Comparison of ENCODE assay signal across 11 mouse cellular contexts in the genomic region with DNA sequence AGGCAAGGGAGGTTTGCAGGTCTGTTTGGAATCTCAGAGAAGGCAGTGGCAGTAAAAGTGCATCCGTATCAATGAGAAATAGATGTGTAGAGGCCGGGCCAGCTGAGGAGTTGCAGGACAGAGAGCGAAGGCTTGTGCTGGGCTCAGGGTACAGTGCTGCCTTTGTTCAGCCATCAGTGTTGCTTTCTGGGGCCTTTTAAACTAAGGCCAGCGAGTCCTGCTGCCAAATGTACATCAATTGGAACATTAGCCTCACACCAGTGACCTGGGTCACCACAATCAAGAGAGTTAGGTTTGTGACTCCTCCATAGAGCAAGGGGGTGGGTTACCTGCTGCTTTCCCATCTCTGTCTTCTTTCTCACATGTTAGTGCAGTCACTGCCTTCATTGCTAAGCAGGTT. TPM values are rescaled to one million over a fixed set of nuclear protein-coding genes. Genes with fewer than 3 reads are reported as not detected.
DNase-seq lines count a peak whose midpoint lies in the region; ATAC-seq and TF ChIP-seq lines count a peak whose summit lies in the region.
"Had no signal": no experiment of that assay in that cellular context is flagged by ENCODE, and none has a peak within 500 bp of the region (broad histone marks: within the 10 kb centered on the region; RNA-seq: fewer than 3 reads in every experiment).

No protein-coding gene starts in this region.

- H3K4me1 ChIP-seq in forebrain, postnatal 0 days (ENCODE audit: insufficient read depth), result no peaks in the 10 kb centered on the region
- H3K4me1 ChIP-seq in forebrain, embryonic 13.5 days, result peaks cover 20% of the 10 kb centered on the region
- peaks cover 49% of the 10 kb centered on the region for H3K4me1 ChIP-seq in kidney, postnatal 0 days (replicated peaks; ENCODE audit: insufficient read depth, low read length)
- peaks cover 48% of the 10 kb centered on the region for H3K4me1 ChIP-seq in kidney, embryonic 14.5 days (ENCODE audit: control insufficient read depth, insufficient read depth, low read length)
- H3K4me1 ChIP-seq in intestine, embryonic 16.5 days (ENCODE audit: control insufficient read depth, insufficient read depth, low read length), result peaks cover 56% of the 10 kb centered on the region

- 57% methylated on average over 4 of the region's 4 CpGs for WGBS in forebrain, postnatal 0 days
- WGBS in forebrain, embryonic 13.5 days, result 55% methylated on average over 4 of the region's 4 CpGs
- WGBS in kidney, postnatal 0 days, result 67% methylated on average over 4 of the region's 4 CpGs
- WGBS in kidney, embryonic 14.5 days, result 68% methylated on average over 4 of the region's 4 CpGs
- 65% methylated on average over 4 of the region's 4 CpGs for WGBS in intestine, embryonic 16.5 days

- peaks cover 6% of the 10 kb centered on the region; the same call in 1 of the 2 replicates for H3K36me3 ChIP-seq in forebrain, postnatal 0 days (ENCODE audit: insufficient read depth)
- no peaks in the 10 kb centered on the region for H3K36me3 ChIP-seq in forebrain, embryonic 13.5 days (ENCODE audit: poor library complexity, severe bottlenecking)
- no peaks in the 10 kb centered on the region for H3K36me3 ChIP-seq in kidney, postnatal 0 days (ENCODE audit: insufficient read depth, low read length)
- H3K36me3 ChIP-seq in kidney, embryonic 14.5 days (ENCODE audit: control insufficient read depth, insufficient read depth, low read length), result no peaks in the 10 kb centered on the region
- no peaks in the 10 kb centered on the region for H3K36me3 ChIP-seq in intestine, embryonic 16.5 days (ENCODE audit: control insufficient read depth, insufficient read depth, low read length)

- no peak for DNase-seq in forebrain, postnatal 0 days
- no peak for DNase-seq in kidney, postnatal 0 days (ENCODE audit: low spot score)
- DNase-seq in brain, adult 2 months (ENCODE audit: low read depth, low spot score), result peak; percentile 85
- no peak for DNase-seq in adrenal gland, postnatal 10 days
- no peak for DNase-seq in left cerebral cortex, postnatal 25 days (ENCODE audit: low spot score in 2 of 2)

- no peaks in the 10 kb centered on the region for H3K27me3 ChIP-seq in forebrain, postnatal 0 days (ENCODE audit: insufficient read depth, low read length)
- no peaks in the 10 kb centered on the region for H3K27me3 ChIP-seq in forebrain, embryonic 13.5 days
- H3K27me3 ChIP-seq in kidney, postnatal 0 days (ENCODE audit: insufficient read depth, low read length), result no peaks in the 10 kb centered on the region
- H3K27me3 ChIP-seq in kidney, embryonic 14.5 days (ENCODE audit: control insufficient read depth, insufficient read depth, low read length), result no peaks in the 10 kb centered on the region
- H3K27me3 ChIP-seq in intestine, embryonic 16.5 days (replicated peaks; ENCODE audit: control insufficient read depth, insufficient read depth, low read length), result no peaks in the 10 kb centered on the region

- H3K27ac ChIP-seq in forebrain, postnatal 0 days (ENCODE audit: low read depth, low read length), result no peak overlapping the region
- no peak overlapping the region for H3K27ac ChIP-seq in forebrain, embryonic 13.5 days
- peak overlapping the region; percentile 66; the same call in 1 of the 2 replicates for H3K27ac ChIP-seq in kidney, postnatal 0 days
- H3K27ac ChIP-seq in kidney, embryonic 14.5 days (ENCODE audit: low read depth, low read length), result no peak overlapping the region
- 0 out of 2 replicates have a peak overlapping the region, but pooled peaks have one; percentile 21 for H3K27ac ChIP-seq in intestine, embryonic 16.5 days (ENCODE audit: low read length)

- intact Hi-C loops in left cerebral cortex, postnatal 25 days (cut with DNase I), result no loop called here

- no peak overlapping the region for H3K9ac ChIP-seq in forebrain, postnatal 0 days
- H3K9ac ChIP-seq in forebrain, embryonic 13.5 days, result no peak overlapping the region; the same call in 1 of the 2 replicates
- no peak overlapping the region for H3K9ac ChIP-seq in kidney, postnatal 0 days (ENCODE audit: low read depth, low read length)
- H3K9ac ChIP-seq in kidney, embryonic 14.5 days (ENCODE audit: low read depth, low read length), result no peak overlapping the region
- no peak overlapping the region for H3K9ac ChIP-seq in intestine, embryonic 16.5 days (ENCODE audit: low read depth, low read length)

- TF ChIP-seq CTCF in forebrain, postnatal 0 days (IDR thresholded peaks at IDR 0.05; ENCODE audit: low read depth), result no peak
- TF ChIP-seq CTCF in kidney, postnatal 0 days (IDR thresholded peaks at IDR 0.05; ENCODE audit: low read depth), result no peak

- H3K9me3 ChIP-seq in forebrain, postnatal 0 days (ENCODE audit: low read length), result no peaks in the 10 kb centered on the region
- H3K9me3 ChIP-seq in forebrain, embryonic 13.5 days (replicated peaks), result no peaks in the 10 kb centered on the region
- no peaks in the 10 kb centered on the region for H3K9me3 ChIP-seq in kidney, postnatal 0 days (replicated peaks; ENCODE audit: low read length)
- no peaks in the 10 kb centered on the region for H3K9me3 ChIP-seq in kidney, embryonic 14.5 days (ENCODE audit: control insufficient read depth, low read length)
- H3K9me3 ChIP-seq in intestine, embryonic 16.5 days (ENCODE audit: control insufficient read depth, low read length), result no peaks in the 10 kb centered on the region

- H3K4me2 ChIP-seq in forebrain, postnatal 0 days (ENCODE audit: low read depth), result no peak overlapping the region
- no peak overlapping the region for H3K4me2 ChIP-seq in forebrain, embryonic 13.5 days
- no peak overlapping the region for H3K4me2 ChIP-seq in kidney, postnatal 0 days (ENCODE audit: low read length)
- no peak overlapping the region for H3K4me2 ChIP-seq in kidney, embryonic 14.5 days (replicated peaks; ENCODE audit: low read depth, low read length)
- no peak overlapping the region for H3K4me2 ChIP-seq in intestine, embryonic 16.5 days (ENCODE audit: low read depth, low read length)

- peak; percentile 55 for ATAC-seq in forebrain, postnatal 0 days
- ATAC-seq in forebrain, embryonic 13.5 days, result no peak
- ATAC-seq in kidney, postnatal 0 days (replicated peaks; ENCODE audit: low FRiP score, low read depth), result no peak
- ATAC-seq in kidney, embryonic 14.5 days (ENCODE audit: low FRiP score, low TSS enrichment), result no peak
- no peak for ATAC-seq in intestine, embryonic 16.5 days

- no peak overlapping the region for H3K4me3 ChIP-seq in forebrain, postnatal 0 days (ENCODE audit: low read depth, low read length)
- H3K4me3 ChIP-seq in forebrain, embryonic 13.5 days, result no peak overlapping the region
- no peak overlapping the region for H3K4me3 ChIP-seq in kidney, postnatal 0 days (replicated peaks; ENCODE audit: low read depth, low read length)
- no peak overlapping the region for H3K4me3 ChIP-seq in kidney, embryonic 14.5 days (ENCODE audit: low read length)
- H3K4me3 ChIP-seq in intestine, embryonic 16.5 days (ENCODE audit: low read length), result no peak overlapping the region

RNA-seq across cellular contexts. Expression of a gene that starts 16.2 kb away (rescaled TPM):
- total RNA-seq in forebrain, postnatal 0 days (2014; rRNA removed), result 116 and 148 TPM in 2 replicates
- polyA plus RNA-seq in forebrain, postnatal 0 days (2015; fragmentation: Nextera tagmentation; extraction: Ambion mirVana), result 73.2 and 75.8 TPM in 2 replicates
- 38.9 and 42.5 TPM in 2 replicates for polyA plus RNA-seq in forebrain, embryonic 13.5 days (2015; fragmentation: Nextera tagmentation; extraction: Ambion mirVana)
- polyA plus RNA-seq in kidney, postnatal 0 days (2015; fragmentation: Nextera tagmentation; extraction: Ambion mirVana), result 9.6 and 9.7 TPM in 2 replicates
- polyA plus RNA-seq in kidney, embryonic 14.5 days (2014; fragmentation: Nextera tagmentation; extraction: Ambion mirVana), result 8.9 and 11.2 TPM in 2 replicates
- polyA plus RNA-seq in intestine, embryonic 16.5 days (2015; fragmentation: Nextera tagmentation; extraction: Ambion mirVana), result 11.8 and 13.0 TPM in 2 replicates
- total RNA-seq in adrenal gland, postnatal 10 days (2021), result 10 to 100 TPM; 29.9 to 32.1 TPM
- 100 to 1,000 TPM; 129 to 138 TPM for total RNA-seq in left cerebral cortex, postnatal 25 days (2021)

RNA-seq across cellular contexts. Expression of a gene that starts 30.9 kb away (rescaled TPM):
- total RNA-seq in forebrain, postnatal 0 days (2014; rRNA removed), result 0.15 and 1.3 TPM in 2 replicates
- 0.58 and 0.96 TPM in 2 replicates for polyA plus RNA-seq in forebrain, postnatal 0 days (2015; fragmentation: Nextera tagmentation; extraction: Ambion mirVana)
- 0.31 and 0.42 TPM in 2 replicates for polyA plus RNA-seq in forebrain, embryonic 13.5 days (2015; fragmentation: Nextera tagmentation; extraction: Ambion mirVana)
- polyA plus RNA-seq in kidney, postnatal 0 days (2015; fragmentation: Nextera tagmentation; extraction: Ambion mirVana), result 0.33 and 0.59 TPM in 2 replicates
- polyA plus RNA-seq in kidney, embryonic 14.5 days (2014; fragmentation: Nextera tagmentation; extraction: Ambion mirVana), result 0.24 and 0.38 TPM in 2 replicates
- 0.10 and 0.24 TPM in 2 replicates for polyA plus RNA-seq in intestine, embryonic 16.5 days (2015; fragmentation: Nextera tagmentation; extraction: Ambion mirVana)
- under 1 TPM; 0.27 to 0.97 TPM for total RNA-seq in adrenal gland, postnatal 10 days (2021)
- total RNA-seq in left cerebral cortex, postnatal 25 days (2021), result 1 to 10 TPM in 1 of 2 experiments, under 1 TPM in 1; 0.62 to 1.2 TPM
- total RNA-seq: megakaryocyte-erythroid progenitor cell, adult 5-6 weeks had no signal
- polyA plus RNA-seq: limb, embryonic 11.5 days; stomach, embryonic 16.5 days had no signal

RNA-seq across cellular contexts. Expression of a gene that starts 43.7 kb away (rescaled TPM):
- 101 and 124 TPM in 2 replicates for total RNA-seq in forebrain, postnatal 0 days (2014; rRNA removed)
- 14.8 and 15.4 TPM in 2 replicates for polyA plus RNA-seq in forebrain, postnatal 0 days (2015; fragmentation: Nextera tagmentation; extraction: Ambion mirVana)
- 6.0 and 6.3 TPM in 2 replicates for polyA plus RNA-seq in forebrain, embryonic 13.5 days (2015; fragmentation: Nextera tagmentation; extraction: Ambion mirVana)
- polyA plus RNA-seq in kidney, postnatal 0 days (2015; fragmentation: Nextera tagmentation; extraction: Ambion mirVana), result 7.8 and 9.1 TPM in 2 replicates
- polyA plus RNA-seq in kidney, embryonic 14.5 days (2014; fragmentation: Nextera tagmentation; extraction: Ambion mirVana), result 11.4 and 14.9 TPM in 2 replicates
- polyA plus RNA-seq in intestine, embryonic 16.5 days (2015; fragmentation: Nextera tagmentation; extraction: Ambion mirVana), result 1.7 and 2.2 TPM in 2 replicates
- 10 to 100 TPM; 55.3 to 58.2 TPM for total RNA-seq in adrenal gland, postnatal 10 days (2021)
- 10 to 100 TPM; 86.6 to 87.1 TPM for total RNA-seq in left cerebral cortex, postnatal 25 days (2021)

RNA-seq across cellular contexts. Expression of a gene that starts 56.4 kb away (rescaled TPM):
- total RNA-seq in forebrain, postnatal 0 days (2014; rRNA removed), result 0.19 TPM in 1 of 2 replicates, not detected in the other
- 3.2 and 4.6 TPM in 2 replicates for polyA plus RNA-seq in forebrain, postnatal 0 days (2015; fragmentation: Nextera tagmentation; extraction: Ambion mirVana)
- polyA plus RNA-seq in forebrain, embryonic 13.5 days (2015; fragmentation: Nextera tagmentation; extraction: Ambion mirVana), result 3.9 and 4.0 TPM in 2 replicates
- polyA plus RNA-seq in kidney, postnatal 0 days (2015; fragmentation: Nextera tagmentation; extraction: Ambion mirVana), result 2.9 and 5.0 TPM in 2 replicates
- polyA plus RNA-seq in kidney, embryonic 14.5 days (2014; fragmentation: Nextera tagmentation; extraction: Ambion mirVana), result 5.1 and 5.2 TPM in 2 replicates
- 2.5 and 2.6 TPM in 2 replicates for polyA plus RNA-seq in intestine, embryonic 16.5 days (2015; fragmentation: Nextera tagmentation; extraction: Ambion mirVana)
- total RNA-seq in adrenal gland, postnatal 10 days (2021), result 1 to 10 TPM; 1.9 to 3.2 TPM
- total RNA-seq in left cerebral cortex, postnatal 25 days (2021), result 1 to 10 TPM; 1.0 to 2.2 TPM

Comparison
In these comparisons a context has a peak if more than half of its experiments do, and no peak if none do; other contexts are left out.
1. H3K27ac ChIP-seq: peak in kidney, postnatal 0 days (single experiment) and intestine, embryonic 16.5 days (single experiment); none in forebrain, postnatal 0 days (single experiment), forebrain, embryonic 13.5 days (single experiment) and kidney, embryonic 14.5 days (single experiment).